Mouse (Mus musculus) liver, adult 2 months (tissue): Measurements from ENCODE around the gene Cd302. TPM values are rescaled to one million over a fixed set of nuclear protein-coding genes. Genes with fewer than 3 reads are reported as not detected.
A peak's percentile ranks its signal among the peaks of the same experiment; 100 is the strongest.

Experiments used
- DNase-seq: peaks from one replicate; pipeline ENCODE4 v3.0.0-alpha.2; 2011; ENCODE audit warnings: low read depth, low spot score; ENCODE audit errors: extremely low read depth
- H3K27ac ChIP-seq: fragments of 200-500 bp; replicated peaks from 2 replicates; pipeline ENCODE4 v1.5.1; 2012; ENCODE audit warnings: low read depth, mild to moderate bottlenecking, control low read depth, inconsistent platforms, low read length; ENCODE audit not compliant: insufficient read depth
- H3K27me3 ChIP-seq: fragments of 200-500 bp; 2 replicates; pipeline ENCODE4 v1.6.1; 2012; ENCODE audit warnings: mild to moderate bottlenecking, moderate library complexity, low read length, inconsistent platforms; ENCODE audit not compliant: control insufficient read depth, insufficient read depth
- H3K36me3 ChIP-seq: fragments of 200-500 bp; 2 replicates; pipeline ENCODE4 v1.6.1; 2012; ENCODE audit warnings: low read length, inconsistent platforms; ENCODE audit not compliant: control insufficient read depth, insufficient read depth
- H3K4me1 ChIP-seq: fragments of 200-500 bp; 2 replicates; pipeline ENCODE4 v1.6.1; 2011; ENCODE audit warnings: low read length; ENCODE audit not compliant: control insufficient read depth, insufficient read depth
- H3K4me3 ChIP-seq: fragments of 200-500 bp; 2 replicates; pipeline ENCODE4 v1.5.1; 2011; ENCODE audit warnings: low read depth, mild to moderate bottlenecking, control low read depth, low read length, moderate library complexity; ENCODE audit not compliant: insufficient read depth
- H3K79me2 ChIP-seq: fragments of 200-500 bp; 2 replicates; pipeline ENCODE4 v1.6.1; 2012; ENCODE audit warnings: inconsistent platforms, mild to moderate bottlenecking, low read length, moderate library complexity; ENCODE audit not compliant: control insufficient read depth, insufficient read depth
- H3K9ac ChIP-seq: fragments of 200-500 bp; 2 replicates; pipeline ENCODE4 v1.6.1; 2012; ENCODE audit warnings: low read depth, mild to moderate bottlenecking, control low read depth, inconsistent platforms, low read length
- CTCF ChIP-seq: fragments of 200-500 bp; IDR thresholded peaks from 2 replicates; pipeline ENCODE4 v1.5.1; 2011; ENCODE audit warnings: low read depth, low read length, control low read depth
- POLR2A ChIP-seq: fragments of 200-500 bp; IDR thresholded peaks from 2 replicates; pipeline ENCODE4 v1.6.1; 2011; ENCODE audit warnings: low read length, control low read depth; ENCODE audit not compliant: insufficient read depth; ENCODE audit errors: extremely low read depth
- WGBS: fragments of 180-500 bp; shearing (Covaris S2); methylation state at CpG from one replicate; pipeline ENCODE4 v1.1.7; 2018; 5-methylcytosine and 5-hydroxymethylcytosine counted together
- polyA plus RNA-seq: library from polyadenylated mRNA; depleted of rRNA; stranded (reverse); fragments of >200 nt; gene quantifications from 2 replicates; pipeline ENCODE4 v1.2.3, GENCODE M21; 2012
- total RNA-seq: library from RNA; depleted of rRNA; stranded (reverse); fragments of >200 nt; gene quantifications from 2 replicates; pipeline ENCODE4 v1.2.3, GENCODE M21; 2014

Cd302 gene
- total and polyA plus RNA-seq, 2 experiments: 200 to 468 TPM

GRCm38 (mm10) chr2:60210821-60211220 lies 73.5 kb downstream of the Cd302 start:
- peak overlapping the region; percentile 100 for H3K4me3 ChIP-seq
- peaks cover 4% of the 10 kb centered on the region; the same call in 1 of the 2 replicates for H3K36me3 ChIP-seq
- peaks cover 33% of the 10 kb centered on the region for H3K79me2 ChIP-seq
- H3K4me1 ChIP-seq: peaks cover 20% of the 10 kb centered on the region
- no peak overlapping the region for H3K27ac ChIP-seq
- no peaks in the 10 kb centered on the region for H3K27me3 ChIP-seq
- DNase-seq: no peak
- 18% methylated on average over 5 of the region's 5 CpGs for WGBS
- TF ChIP-seq CTCF: no peak
- TF ChIP-seq POLR2A: no peak
- peak overlapping the region; percentile 52 for H3K9ac ChIP-seq

GRCm38 (mm10) chr2:60209703-60210651 lies 74.3 kb downstream of the Cd302 start, which contains the start of the genes Baz2b and March7:
Gene Baz2b (minus strand): TSS chr2:60209839.
Gene March7 (plus strand): TSS chr2:60209887.
- H3K9ac ChIP-seq: peak within 1 kb of the TSS; percentile 100
- TF ChIP-seq POLR2A (peak; percentile 64; the same call in 1 of the 2 replicates), CTCF (peak; percentile 43; the same call in 1 of the 2 replicates)
- peaks cover 28% of the 10 kb centered on the region for H3K79me2 ChIP-seq
- peaks cover 17% of the 10 kb centered on the region for H3K4me1 ChIP-seq
- peak within 1 kb of the TSS; percentile 100 for H3K4me3 ChIP-seq
- no peaks in the 10 kb centered on the region for H3K27me3 ChIP-seq
- DNase-seq: peak; percentile 45
- H3K36me3 ChIP-seq: peaks cover 2% of the 10 kb centered on the region; the same call in 1 of the 2 replicates
- WGBS: under 1% methylated on average over 72 of the region's 109 CpGs
- peak within 1 kb of the TSS; percentile 87 for H3K27ac ChIP-seq

GRCm38 (mm10) chr2:60209122-60209611 lies 75.1 kb downstream of the Cd302 start:
- peaks cover 2% of the 10 kb centered on the region; the same call in 1 of the 2 replicates for H3K36me3 ChIP-seq
- H3K9ac ChIP-seq: peak overlapping the region; percentile 78
- under 1% methylated on average over 31 of the region's 35 CpGs for WGBS
- peak; percentile 56 for DNase-seq
- H3K27me3 ChIP-seq: no peaks in the 10 kb centered on the region
- peak overlapping the region; percentile 58 for H3K27ac ChIP-seq
- TF ChIP-seq CTCF: no peak
- TF ChIP-seq POLR2A: no peak
- H3K4me3 ChIP-seq: peak overlapping the region; percentile 100
- H3K79me2 ChIP-seq: peaks cover 24% of the 10 kb centered on the region
- peaks cover 17% of the 10 kb centered on the region for H3K4me1 ChIP-seq

- H3K27ac ChIP-seq: no peak overlapping the region
- TF ChIP-seq POLR2A: no peak
- TF ChIP-seq CTCF: no peak
- H3K79me2 ChIP-seq: peaks cover 10% of the 10 kb centered on the region
- H3K9ac ChIP-seq: no peak overlapping the region
- H3K27me3 ChIP-seq: no peaks in the 10 kb centered on the region
- peaks cover 7% of the 10 kb centered on the region; the same call in 1 of the 2 replicates for H3K4me1 ChIP-seq
- H3K36me3 ChIP-seq: peaks cover 2% of the 10 kb centered on the region; the same call in 1 of the 2 replicates
- no peak overlapping the region for H3K4me3 ChIP-seq
- no peak for DNase-seq
- 94% methylated on average over 6 of the region's 6 CpGs for WGBS
Measured at GRCm38 (mm10) chr2:60205795-60206194, 78.5 kb downstream of the Cd302 start.

GRCm38 (mm10) chr2:60204162-60204561 lies 80.1 kb downstream of the Cd302 start:
- no peak overlapping the region for H3K9ac ChIP-seq
- H3K4me3 ChIP-seq: no peak overlapping the region
- WGBS: 87% methylated on average over 6 of the region's 6 CpGs
- H3K27me3 ChIP-seq: no peaks in the 10 kb centered on the region
- H3K4me1 ChIP-seq: peaks cover 6% of the 10 kb centered on the region; the same call in 1 of the 2 replicates
- no peak for DNase-seq
- no peak for TF ChIP-seq POLR2A
- no peak for TF ChIP-seq CTCF
- no peaks in the 10 kb centered on the region; the same call in 1 of the 2 replicates for H3K79me2 ChIP-seq
- no peak overlapping the region for H3K27ac ChIP-seq
- peaks cover 2% of the 10 kb centered on the region; the same call in 1 of the 2 replicates for H3K36me3 ChIP-seq
